Mouse (Mus musculus) liver, adult (tissue): Measurements from ENCODE around the gene Adam4.
"Not testable (repeated sequence)": the region's sequence is repeated elsewhere in the genome, so short reads cannot be mapped to it uniquely, and the experiment has no call there.

Experiments used
- GATA4 ChIP-seq: IDR thresholded peaks from 2 replicates; pipeline ENCODE4 v1.6.1; 2014; ENCODE audit warnings: mild to moderate bottlenecking, low read length; ENCODE audit not compliant: insufficient replicate concordance

Gene Adam4

GRCm38 (mm10) chr12:81421846-81422245 lies at the start of gene Adam4:
Gene Adam4 (minus strand): TSS chr12:81421946.
- no peak for TF ChIP-seq GATA4

- no peak for TF ChIP-seq GATA4
These were observed 8.5 kb downstream of the Adam4 start for GRCm38 (mm10) chr12:81413211-81413610.

GRCm38 (mm10) chr12:81408966-81409365 lies 12.8 kb downstream of the Adam4 start:
- TF ChIP-seq GATA4, result no peak

- no peak for TF ChIP-seq GATA4
These were observed 19.6 kb downstream of the Adam4 start for GRCm38 (mm10) chr12:81402187-81402586.

GRCm38 (mm10) chr12:81379364-81379763 lies 42.4 kb downstream of the Adam4 start, which contains the start of gene Gm4787:
Gene Gm4787 (minus strand): TSS chr12:81379464.
- not testable (repeated sequence) for TF ChIP-seq GATA4
